Mouse (Mus musculus): ENCODE results near the gene Nedd9. TPM values are rescaled to one million over a fixed set of nuclear protein-coding genes. Genes with fewer than 3 reads are reported as not detected.

Nedd9 gene
- total RNA-seq, 1 experiment from 2014 or later: 7.3 TPM

- ATAC-seq (replicated peaks; ENCODE audit: low read depth, poor library complexity, severe bottlenecking): no peak
Observed at GRCm38 (mm10) chr13:41330051-41330450, 157.1 kb downstream of the Nedd9 start.

DNA sequence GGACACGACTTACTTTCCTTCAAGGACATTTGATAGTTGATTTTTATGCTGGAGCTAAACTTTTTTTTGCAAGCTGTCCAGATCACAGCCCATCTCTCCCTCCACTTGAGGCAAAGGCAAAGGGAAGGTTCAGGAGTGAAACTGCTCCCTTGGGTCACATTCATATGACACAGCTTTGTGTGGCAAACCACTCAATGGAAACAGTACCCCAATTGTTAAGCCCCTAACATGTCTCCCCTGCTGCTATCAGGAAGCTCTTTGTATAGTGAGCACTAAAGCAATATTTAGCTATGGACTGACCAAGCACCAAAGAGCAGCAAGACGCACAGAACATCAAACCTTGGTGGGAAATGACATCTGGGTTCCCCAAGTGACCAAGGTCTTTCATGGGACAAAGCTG, 158.7 kb downstream of the Nedd9 start:
- ATAC-seq (replicated peaks; ENCODE audit: low read depth, poor library complexity, severe bottlenecking): no peak

DNA sequence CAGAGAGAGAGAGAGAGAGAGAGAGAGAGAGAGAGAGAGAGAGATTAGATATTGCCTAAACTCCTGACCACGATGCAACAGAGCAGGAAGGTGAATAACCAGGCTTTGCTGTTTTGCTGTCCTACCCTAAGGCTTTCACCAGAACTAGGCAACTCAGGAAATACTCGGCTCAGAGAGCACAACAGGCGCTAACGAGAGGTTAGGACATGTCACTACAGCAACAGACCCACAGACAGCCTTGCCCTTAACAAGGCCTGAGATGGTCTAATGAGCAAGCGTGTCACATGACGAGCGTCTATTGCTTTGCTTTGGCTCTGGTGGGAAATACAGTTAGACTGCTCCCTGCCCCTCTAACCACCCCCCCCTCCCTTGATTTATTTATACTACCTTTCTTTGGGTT, 159.6 kb downstream of the Nedd9 start:
- no peak for ATAC-seq (replicated peaks; ENCODE audit: low read depth, poor library complexity, severe bottlenecking)

- ATAC-seq (replicated peaks; ENCODE audit: low read depth, poor library complexity, severe bottlenecking): no peak
Observed at GRCm38 (mm10) chr13:41326134-41326533, 161.0 kb downstream of the Nedd9 start.

GRCm38 (mm10) chr13:41325346-41325745, 161.8 kb downstream of the Nedd9 start:
- no peak for ATAC-seq (replicated peaks; ENCODE audit: low read depth, poor library complexity, severe bottlenecking)

DNA sequence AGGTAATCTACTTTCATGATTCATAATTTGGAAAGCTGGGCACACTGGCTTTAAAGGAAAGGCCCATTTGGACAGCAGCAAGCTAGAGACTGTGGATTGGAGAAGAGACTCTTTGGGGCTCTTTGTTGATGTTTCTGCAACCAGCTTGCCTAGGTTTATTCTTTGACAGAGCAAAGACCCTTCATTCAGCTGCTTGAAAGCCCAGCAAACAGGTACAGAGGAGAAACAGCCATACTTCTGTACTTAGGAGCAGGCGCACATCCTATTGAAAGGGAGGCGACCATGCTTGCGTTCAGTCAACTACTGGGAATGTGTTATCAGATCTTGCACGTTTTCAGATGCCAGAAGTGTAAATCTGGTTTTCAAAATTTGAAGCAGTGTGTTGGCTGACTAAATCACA, 162.5 kb downstream of the Nedd9 start:
- ATAC-seq (replicated peaks; ENCODE audit: low read depth, poor library complexity, severe bottlenecking): no peak

GRCm38 (mm10) chr13:41321433-41321832, 165.7 kb downstream of the Nedd9 start:
- no peak for ATAC-seq (replicated peaks; ENCODE audit: low read depth, poor library complexity, severe bottlenecking)

- ATAC-seq (replicated peaks; ENCODE audit: low read depth, poor library complexity, severe bottlenecking): no peak
Observed at GRCm38 (mm10) chr13:41320749-41321148, 166.4 kb downstream of the Nedd9 start.

DNA sequence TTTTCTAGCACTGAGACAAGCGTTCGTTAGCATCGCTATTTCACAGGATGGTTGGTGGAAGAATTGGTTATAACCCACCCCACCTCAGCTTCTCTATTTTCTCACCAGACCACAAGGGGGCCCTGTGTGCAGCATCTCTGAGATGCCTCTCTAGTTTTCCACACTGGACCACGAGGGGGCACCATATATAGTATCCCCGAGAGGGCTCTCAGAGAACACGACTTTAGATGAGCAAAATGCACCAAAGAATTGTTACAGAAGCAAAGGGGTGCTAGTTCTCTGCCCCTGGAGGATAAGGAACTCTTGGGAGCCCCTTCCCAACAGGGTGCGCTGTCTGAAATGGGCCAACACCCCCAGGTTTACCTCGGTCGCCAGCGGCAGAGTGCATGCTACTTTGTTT, 184.4 kb downstream of the Nedd9 start:
- ATAC-seq (replicated peaks; ENCODE audit: low read depth, poor library complexity, severe bottlenecking): peak; percentile 98

- ATAC-seq (replicated peaks; ENCODE audit: low read depth, poor library complexity, severe bottlenecking): no peak
Observed at GRCm38 (mm10) chr13:41300037-41300436, 187.1 kb downstream of the Nedd9 start.

- ATAC-seq (replicated peaks; ENCODE audit: low read depth, poor library complexity, severe bottlenecking): no peak
Observed at GRCm38 (mm10) chr13:41298996-41299395, 188.2 kb downstream of the Nedd9 start.

DNA sequence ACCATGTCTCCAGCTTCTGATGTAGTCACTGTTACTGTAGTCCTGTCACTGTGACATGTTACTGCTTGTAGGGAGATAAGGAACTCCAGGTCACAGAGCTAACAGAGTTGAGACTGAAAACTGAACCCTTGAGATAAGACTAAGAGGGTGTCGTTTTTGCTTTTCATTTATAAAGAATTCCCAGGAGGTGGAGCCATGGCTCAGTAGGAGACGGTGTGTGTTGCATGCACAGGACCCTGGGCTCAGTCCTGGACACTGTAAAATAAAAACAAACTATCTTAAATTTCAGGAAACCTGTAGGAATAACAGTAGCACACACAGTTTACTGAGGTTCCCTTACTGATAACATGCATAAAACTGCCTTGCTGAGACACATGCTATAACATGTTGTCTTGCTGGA, 188.6 kb downstream of the Nedd9 start:
- ATAC-seq (replicated peaks; ENCODE audit: low read depth, poor library complexity, severe bottlenecking): no peak

- ATAC-seq (replicated peaks; ENCODE audit: low read depth, poor library complexity, severe bottlenecking): no peak
Observed at GRCm38 (mm10) chr13:41296396-41296795, 190.8 kb downstream of the Nedd9 start.

DNA sequence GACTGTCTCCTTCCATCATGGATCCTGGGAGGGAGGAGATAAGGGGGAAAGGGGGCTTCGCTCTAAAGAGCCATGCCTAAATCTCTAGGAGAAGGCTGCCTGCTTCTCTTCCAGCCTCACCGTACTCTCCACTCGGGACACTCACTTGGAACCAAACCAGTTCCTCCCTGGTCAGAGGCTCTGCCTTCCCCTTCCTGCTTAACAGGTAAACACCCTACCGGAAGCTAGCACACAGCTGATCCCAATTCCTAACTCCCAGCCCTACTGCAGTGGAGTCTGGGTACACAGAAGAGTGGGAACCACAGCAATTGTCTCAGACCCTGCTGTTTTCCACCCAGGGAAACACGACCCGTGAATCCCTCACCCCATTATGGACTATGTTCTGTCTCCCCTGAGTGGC, 191.3 kb downstream of the Nedd9 start:
- ATAC-seq (replicated peaks; ENCODE audit: low read depth, poor library complexity, severe bottlenecking): no peak

DNA sequence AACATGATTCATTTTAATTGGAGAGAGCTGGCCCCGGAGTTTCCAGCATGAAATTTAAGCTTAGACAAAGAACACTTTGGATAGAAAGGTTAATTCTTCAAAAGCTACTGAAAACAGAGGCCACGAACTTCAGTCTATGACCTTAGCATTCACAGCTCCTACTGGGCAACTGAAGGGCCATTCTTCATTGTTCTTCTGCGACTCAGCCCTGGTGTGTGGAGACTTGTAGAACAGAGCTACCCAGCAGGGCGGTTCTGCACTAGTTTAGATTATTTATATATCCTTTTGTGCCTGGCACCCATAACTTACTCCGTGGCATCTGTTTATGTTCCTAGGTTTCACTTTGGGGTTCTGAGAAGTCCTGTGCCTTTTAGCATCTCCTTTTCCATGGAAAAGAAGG, 193.6 kb downstream of the Nedd9 start:
- no peak for ATAC-seq (replicated peaks; ENCODE audit: low read depth, poor library complexity, severe bottlenecking)

DNA sequence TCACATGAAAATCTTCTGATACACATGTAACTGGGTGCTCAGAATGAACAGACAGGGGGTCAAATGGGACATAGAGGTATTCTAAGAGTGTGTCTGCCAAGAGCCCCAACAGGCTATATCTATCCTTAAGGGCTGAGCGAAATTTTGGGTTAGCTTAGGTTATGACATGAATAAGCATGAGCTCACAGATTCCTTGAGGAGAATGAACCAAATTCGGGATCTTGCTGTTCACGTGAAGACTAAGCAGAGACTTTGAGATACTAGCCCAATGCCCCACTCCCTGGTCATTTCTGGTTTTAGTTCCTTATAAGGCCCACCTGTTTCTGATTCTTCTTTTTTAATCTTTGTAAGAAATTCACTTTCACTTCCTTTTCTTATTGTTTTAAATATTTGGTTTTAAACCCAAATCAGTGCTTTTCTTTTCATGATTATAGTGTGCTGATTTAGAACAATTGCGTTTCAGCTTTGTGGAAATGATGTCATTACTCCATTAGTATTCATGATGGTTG, 195.6 kb downstream of the Nedd9 start:
- ATAC-seq (replicated peaks; ENCODE audit: low read depth, poor library complexity, severe bottlenecking): no peak

DNA sequence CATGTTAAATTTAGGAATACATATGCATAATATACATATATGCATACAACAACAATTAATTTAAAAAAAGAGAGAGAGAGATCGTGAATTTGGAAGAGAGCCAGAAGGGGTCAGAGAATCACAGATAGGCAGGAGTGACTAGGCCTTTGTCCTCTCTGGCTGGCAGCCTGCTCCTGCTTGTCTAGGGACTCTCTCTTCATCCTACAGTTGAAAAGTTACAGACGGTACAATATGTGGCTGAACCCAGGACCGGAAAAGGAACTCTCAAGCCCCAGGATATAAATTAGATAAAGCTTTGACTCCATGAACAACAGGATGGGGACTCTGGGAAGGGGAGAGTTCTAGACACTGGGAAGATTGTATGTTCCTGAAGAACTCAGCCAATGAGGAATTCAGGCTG, 200.9 kb downstream of the Nedd9 start:
- ATAC-seq (replicated peaks; ENCODE audit: low read depth, poor library complexity, severe bottlenecking): no peak

GRCm38 (mm10) chr13:41285448-41285847, 201.7 kb downstream of the Nedd9 start:
- no peak for ATAC-seq (replicated peaks; ENCODE audit: low read depth, poor library complexity, severe bottlenecking)

GRCm38 (mm10) chr13:41283256-41283655, 203.9 kb downstream of the Nedd9 start:
- ATAC-seq (replicated peaks; ENCODE audit: low read depth, poor library complexity, severe bottlenecking): peak; percentile 76; the same call in 1 of the 2 replicates

GRCm38 (mm10) chr13:41280696-41281095, 206.5 kb downstream of the Nedd9 start:
- no peak for ATAC-seq (replicated peaks; ENCODE audit: low read depth, poor library complexity, severe bottlenecking)

- ATAC-seq (replicated peaks; ENCODE audit: low read depth, poor library complexity, severe bottlenecking): no peak
Observed at GRCm38 (mm10) chr13:41273927-41274650, 213.1 kb downstream of the Nedd9 start, which contains the start of gene Gm17364. TSS of gene Gm17364 (minus strand) at chr13:41273977.

DNA sequence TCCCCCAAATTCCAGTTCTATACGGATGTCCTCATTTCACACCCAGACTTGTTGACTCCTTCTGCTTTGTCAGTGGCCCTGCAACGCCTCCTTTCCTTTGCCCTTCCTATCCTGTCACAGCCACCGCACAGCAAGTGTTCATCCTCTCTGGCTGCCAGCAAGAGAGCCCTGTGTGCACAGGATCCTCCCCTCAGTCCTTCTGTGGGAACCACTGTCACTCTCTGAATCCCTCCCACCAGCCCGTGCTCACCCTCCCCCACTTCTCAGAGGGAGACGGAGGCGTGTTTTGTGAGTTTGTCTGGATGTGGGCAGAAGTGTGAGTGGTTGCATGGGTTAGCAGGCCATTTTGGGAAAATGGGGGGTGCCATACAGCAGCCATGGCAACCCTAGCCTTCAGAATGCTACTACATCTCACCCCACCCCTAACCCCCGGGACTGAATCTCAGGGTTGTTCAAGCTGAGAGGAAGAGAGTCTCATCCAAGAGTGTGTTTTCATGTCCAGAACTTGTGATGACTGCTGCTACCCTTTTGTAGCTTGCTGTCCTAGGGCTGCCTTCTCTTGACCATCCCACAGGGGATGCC, 219.2 kb downstream of the Nedd9 start:
- ATAC-seq (replicated peaks; ENCODE audit: low read depth, poor library complexity, severe bottlenecking): no peak

Measured in common myeloid progenitor, adult 5-6 weeks (primary cell).